Mouse (Mus musculus) retina, postnatal 7 days (tissue): ENCODE measurements around the gene Olfm2.
"Not testable (repeated sequence)": the region's sequence is repeated elsewhere in the genome, so short reads cannot be mapped to it uniquely, and the experiment has no call there.

Experiments
- DNase-seq: peaks from one replicate; pipeline ENCODE4 v3.0.0-alpha.2; 2012; ENCODE audit warnings: low read depth, low spot score

Olfm2 gene

GRCm38 (mm10) chr9:20653859-20654258 is 92.3 kb downstream of the Olfm2 start:
- DNase-seq: no peak

- DNase-seq: no peak
Measured at GRCm38 (mm10) chr9:20652260-20652658, 93.9 kb downstream of the Olfm2 start.

DNA sequence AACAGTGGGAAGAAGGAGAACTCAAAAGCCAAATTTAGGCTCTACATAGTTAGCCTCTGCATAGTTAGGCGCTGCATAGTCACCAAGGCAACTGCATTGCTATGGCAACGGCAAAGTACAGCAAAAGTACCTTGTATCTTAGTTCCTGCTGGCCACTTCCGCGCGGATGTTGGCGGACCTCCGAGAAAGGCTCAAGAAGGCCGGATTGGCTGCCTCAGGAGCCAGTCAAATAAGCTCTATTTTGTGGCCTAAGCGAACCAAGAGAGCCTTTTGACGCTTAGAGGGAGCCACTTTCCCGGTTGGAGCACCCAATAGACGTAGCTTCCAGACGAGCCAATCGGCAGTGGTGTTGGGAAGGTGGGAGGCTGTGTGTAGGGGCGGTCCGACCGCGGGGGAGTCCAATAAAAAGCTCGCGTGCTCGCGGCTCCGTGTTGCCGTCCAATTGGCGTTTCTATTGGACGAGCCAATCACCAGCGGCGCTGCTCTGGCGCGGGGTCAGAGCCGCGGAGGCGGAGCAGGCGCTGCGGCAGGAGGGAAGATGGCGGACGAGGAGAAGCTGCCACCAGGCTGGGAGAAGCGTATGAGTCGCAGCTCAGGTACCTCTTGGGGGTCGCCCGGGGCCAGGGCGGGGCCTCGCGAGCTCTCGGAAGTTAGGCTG is 94.4 kb downstream of the Olfm2 start, which contains the start of gene Pin1:
Gene Pin1 (plus strand): TSS at position 494 of the 658 bp plus-strand sequence.
- peak; percentile 97 for DNase-seq

DNA sequence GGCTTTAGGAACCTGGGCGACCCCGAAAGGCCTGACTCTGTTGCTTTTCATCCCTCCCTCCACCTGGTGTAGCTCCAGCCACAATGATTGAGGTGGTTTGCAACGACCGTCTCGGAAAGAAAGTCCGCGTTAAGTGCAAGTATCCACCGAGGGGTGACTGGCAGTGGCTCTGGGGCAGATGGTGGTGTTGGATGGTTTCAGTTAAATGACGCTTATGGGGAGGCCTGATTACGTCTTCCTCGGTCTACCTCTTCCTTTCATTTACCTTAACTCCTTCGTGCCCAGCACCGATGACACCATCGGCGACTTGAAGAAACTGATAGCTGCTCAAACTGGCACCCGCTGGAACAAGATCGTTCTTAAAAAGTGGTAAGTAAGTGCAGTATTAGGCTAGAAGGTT is 101.0 kb downstream of the Olfm2 start:
- no peak for DNase-seq

- DNase-seq: peak; percentile 78
Measured at GRCm38 (mm10) chr9:20644360-20645081, 101.6 kb downstream of the Olfm2 start, which contains the start of gene Fbxl12. Gene Fbxl12, minus strand, starts transcription at chr9:20644767.

DNA sequence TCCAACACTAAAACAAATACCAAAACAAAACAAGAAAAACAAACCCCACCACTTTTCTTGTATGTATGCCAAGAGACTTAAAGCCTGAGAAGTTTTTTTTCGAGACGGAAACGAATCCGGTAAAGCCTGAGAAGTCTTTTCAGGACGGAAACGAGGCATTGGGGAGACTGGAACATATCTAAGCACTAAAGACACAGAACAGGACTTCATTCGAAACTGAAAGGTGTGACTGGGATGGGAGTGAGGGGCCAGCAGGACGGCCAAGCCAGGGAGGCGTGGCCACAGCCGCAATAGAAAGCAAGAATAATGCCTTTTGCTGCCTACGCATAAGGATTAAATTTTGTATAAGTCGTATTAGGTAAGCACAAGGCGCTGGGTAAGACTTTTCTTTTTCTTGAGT is 102.4 kb downstream of the Olfm2 start:
- DNase-seq: no peak

DNA sequence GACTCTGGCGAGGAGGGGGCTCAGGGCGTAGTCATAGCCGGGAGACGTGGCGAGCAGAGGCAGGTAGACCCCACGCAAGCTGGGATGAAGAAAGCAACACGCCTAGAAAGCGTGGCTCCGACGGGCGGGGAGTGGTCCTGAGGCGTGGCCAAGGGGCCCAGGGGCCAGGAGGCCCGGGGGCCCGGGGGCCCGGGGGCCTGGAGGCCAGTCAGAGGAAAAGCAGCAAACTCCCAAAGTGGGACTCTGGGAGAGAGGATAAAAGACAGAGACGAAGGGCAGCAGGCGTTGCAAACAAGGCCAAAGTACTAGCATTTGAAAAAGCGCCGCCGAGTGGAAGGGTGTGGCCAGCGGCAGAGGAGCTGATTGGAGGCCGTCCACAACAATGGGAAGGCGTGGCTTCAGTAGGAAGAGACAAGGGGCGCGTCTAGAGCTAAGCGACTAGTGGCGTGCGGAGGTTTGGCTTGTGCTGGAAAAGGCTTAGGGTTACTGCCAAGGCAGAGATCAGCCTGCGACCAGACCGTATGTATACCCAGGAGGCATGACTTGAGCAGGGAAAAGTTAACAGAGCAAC is 103.2 kb downstream of the Olfm2 start:
- peak; percentile 61 for DNase-seq

GRCm38 (mm10) chr9:20642101-20642895 is 103.9 kb downstream of the Olfm2 start, which contains the start of gene Ubl5:
Gene Ubl5, plus strand, starts transcription at chr9:20642878.
- peak; percentile 66 for DNase-seq

DNA sequence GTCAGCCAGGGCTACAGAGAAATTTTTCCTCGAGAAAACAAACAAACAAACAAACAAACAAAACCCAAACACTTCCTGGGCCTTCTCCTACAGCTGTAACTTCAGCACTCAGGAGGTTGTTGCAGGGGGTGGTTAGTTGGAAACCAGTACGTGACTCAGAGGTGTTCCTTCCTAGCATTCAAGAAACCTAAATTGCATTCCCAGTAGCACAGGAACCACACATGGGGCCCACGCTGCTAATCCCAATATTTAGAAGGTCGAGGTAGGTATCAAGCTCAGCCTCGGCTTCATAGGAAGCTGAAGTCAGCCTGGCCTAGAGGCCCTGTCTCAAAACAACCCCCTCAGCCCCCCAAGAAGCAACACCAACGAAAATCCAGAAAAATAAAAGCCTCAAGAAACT is 104.6 kb downstream of the Olfm2 start:
- no peak for DNase-seq

GRCm38 (mm10) chr9:20639486-20639885 is 106.7 kb downstream of the Olfm2 start:
- DNase-seq: no peak

- no peak for DNase-seq
Measured at GRCm38 (mm10) chr9:20638552-20638951, 107.6 kb downstream of the Olfm2 start.

GRCm38 (mm10) chr9:20636790-20637189 is 109.4 kb downstream of the Olfm2 start:
- DNase-seq: no peak

DNA sequence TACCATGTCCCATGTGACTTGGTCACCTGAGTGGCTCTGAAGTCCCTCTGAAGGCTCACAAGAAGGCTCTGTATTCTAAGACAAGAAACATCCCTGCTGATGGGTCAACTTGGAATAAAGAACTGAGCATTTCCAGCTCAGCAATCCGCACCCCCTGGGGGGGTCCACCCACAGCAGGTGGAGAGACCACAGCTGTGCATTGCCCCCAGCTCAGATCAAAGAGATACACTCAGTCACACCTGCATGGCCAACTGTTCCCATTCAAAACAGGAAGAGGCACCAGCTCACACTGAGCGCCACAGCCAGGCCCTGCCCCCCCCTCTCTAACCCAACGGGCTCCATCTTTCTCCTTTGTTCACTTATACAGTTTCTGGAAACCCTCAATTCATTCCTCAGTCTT is 109.9 kb downstream of the Olfm2 start:
- DNase-seq: no peak

- not testable (repeated sequence) for DNase-seq
Measured at GRCm38 (mm10) chr9:20635676-20636075, 110.5 kb downstream of the Olfm2 start.

DNA sequence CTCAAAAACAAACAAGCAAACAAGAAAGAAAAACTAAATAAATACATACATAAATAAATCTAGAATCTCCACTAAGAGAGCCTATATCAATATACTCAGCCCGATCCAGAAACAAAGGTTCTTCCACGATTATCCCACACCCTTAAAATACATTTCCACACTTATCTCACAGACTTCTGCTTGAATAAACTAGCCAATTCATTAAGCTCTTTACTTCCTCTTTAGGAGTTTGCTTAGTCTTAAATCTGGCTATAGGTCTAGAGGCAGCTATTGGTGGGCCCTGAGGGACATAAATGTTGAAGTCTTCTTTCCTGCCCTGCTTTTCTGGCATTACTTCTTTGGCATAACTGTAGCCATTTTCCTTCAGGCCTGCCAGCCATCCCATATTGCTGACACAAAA is 114.8 kb downstream of the Olfm2 start:
- no peak for DNase-seq
